Mouse (Mus musculus): ENCODE data around the gene Tpm3.

- TF ChIP-seq RCOR1 (conservative IDR thresholded peaks at IDR 0.05; ENCODE audit: low read depth, low read length): no peak
- peak; percentile 46 for TF ChIP-seq RAD21 (IDR thresholded peaks at IDR 0.05; ENCODE audit: low read depth, low read length)
- TF ChIP-seq CHD2 (IDR thresholded peaks at IDR 0.05; ENCODE audit: low read length): no peak
- no peak for TF ChIP-seq ZMIZ1 (IDR thresholded peaks at IDR 0.05; ENCODE audit: low read depth, low read length)
Observed at GRCm38 (mm10) chr3:90065553-90065952, 6.9 kb upstream of the Tpm3 start.

Measured in CH12.LX (cell line).